Mouse (Mus musculus): ENCODE data around the gene Fat2.

DNA sequence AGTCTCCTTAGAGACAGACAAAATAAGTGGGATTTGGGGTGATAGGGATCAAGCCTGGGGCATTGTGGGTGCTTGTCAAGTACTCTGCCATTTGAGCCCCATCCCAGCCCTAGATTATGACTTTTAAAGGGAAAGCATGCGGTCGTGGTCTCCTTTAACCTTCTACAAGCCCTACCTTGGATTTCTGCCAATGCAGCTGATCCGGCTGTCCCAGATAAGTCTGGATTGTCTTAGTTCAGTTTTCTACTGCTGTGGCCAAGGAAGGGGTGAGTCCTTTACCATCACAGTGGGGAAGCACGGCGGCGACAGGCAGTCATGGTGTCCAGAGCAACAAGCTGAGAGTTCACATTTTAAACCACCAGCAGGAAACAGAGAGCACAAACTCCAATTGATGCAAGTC lies 44.5 kb upstream of the Fat2 start:
- TF ChIP-seq CTCF (IDR thresholded peaks at IDR 0.05; ENCODE audit: extremely low read depth, insufficient read length, insufficient replicate concordance, low read depth, low read length) (no peak), POLR2A (IDR thresholded peaks at IDR 0.05; ENCODE audit: low read depth, low read length) (no peak)

Measured in small intestine, adult 2 months (tissue).